Mouse (Mus musculus) urinary bladder, postnatal 14 days (tissue): ENCODE results near the gene Apbb2.
"Not testable (repeated sequence)": the region's sequence is repeated elsewhere in the genome, so short reads cannot be mapped to it uniquely, and the experiment has no call there.

Experiments
- DNase-seq: peaks from one replicate; pipeline ENCODE4 v3.0.0; 2021; ENCODE audit warnings: low spot score

Gene Apbb2

GRCm38 (mm10) chr5:66296116-66296515 lies 322.5 kb downstream of the Apbb2 start:
- no peak for DNase-seq

DNA sequence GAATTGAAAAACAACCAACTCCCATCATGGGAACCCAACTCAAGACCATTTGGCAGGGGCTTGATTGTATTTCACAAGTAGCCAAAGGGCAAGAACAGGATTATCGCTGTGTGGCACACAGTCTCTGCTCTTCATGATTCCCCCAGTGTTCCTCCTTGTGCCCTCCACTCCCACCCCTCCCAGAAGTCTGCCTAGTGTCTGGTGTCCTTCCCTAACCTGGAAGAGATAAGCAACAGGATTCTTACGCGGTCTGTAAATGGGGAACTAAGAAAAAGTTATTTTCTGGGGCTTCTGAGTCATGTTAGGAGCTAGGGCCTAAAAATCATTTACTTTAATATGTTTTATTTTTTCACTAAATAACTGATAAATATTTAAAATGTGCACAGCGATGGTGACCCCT lies 323.6 kb downstream of the Apbb2 start:
- no peak for DNase-seq

DNA sequence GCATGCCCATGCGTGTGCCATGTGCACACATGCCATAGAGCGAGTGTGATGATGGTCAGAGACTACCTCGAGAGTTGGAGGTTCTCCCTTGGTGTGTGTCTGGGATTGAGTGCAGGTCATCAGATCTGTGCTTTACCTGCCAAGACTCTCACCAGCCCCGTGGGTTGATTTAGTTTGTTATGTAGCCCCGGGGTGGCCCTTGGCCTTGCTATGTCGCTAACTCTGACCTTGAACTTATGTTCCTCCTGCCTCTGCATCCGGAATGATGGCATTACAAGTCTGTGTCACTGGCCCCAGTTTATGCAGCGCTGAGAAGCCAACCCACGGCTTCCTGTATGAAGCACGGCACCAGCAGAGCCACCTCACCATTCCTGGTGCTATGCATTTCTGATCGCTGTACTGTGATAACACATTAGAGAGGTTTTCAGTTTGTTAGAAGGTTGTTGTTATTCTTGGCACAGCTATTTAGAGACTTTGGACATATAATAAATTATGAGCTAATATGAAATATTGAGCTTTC lies 324.4 kb downstream of the Apbb2 start:
- DNase-seq: no peak

DNA sequence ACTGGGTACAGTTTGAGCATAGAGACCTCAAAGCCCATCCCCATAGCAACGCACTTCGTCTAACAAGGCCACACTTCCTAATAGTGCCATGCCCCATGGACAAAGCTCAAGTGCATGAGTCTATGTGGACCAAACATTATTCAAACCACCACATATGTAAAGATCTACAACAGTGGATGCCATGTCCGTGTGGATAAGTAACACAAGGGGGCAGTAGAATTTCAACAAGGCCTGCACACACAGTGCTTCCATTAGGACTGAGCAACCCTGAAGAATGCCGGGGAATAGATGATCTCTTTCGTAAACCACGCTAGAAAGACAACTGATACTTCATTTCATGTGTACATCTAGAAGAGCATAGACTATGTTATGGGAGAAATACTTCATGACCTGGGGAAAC lies 337.8 kb downstream of the Apbb2 start:
- DNase-seq: no peak

GRCm38 (mm10) chr5:66279650-66280049 lies 338.9 kb downstream of the Apbb2 start:
- DNase-seq: no peak

GRCm38 (mm10) chr5:66274417-66274816 lies 344.2 kb downstream of the Apbb2 start:
- no peak for DNase-seq

DNA sequence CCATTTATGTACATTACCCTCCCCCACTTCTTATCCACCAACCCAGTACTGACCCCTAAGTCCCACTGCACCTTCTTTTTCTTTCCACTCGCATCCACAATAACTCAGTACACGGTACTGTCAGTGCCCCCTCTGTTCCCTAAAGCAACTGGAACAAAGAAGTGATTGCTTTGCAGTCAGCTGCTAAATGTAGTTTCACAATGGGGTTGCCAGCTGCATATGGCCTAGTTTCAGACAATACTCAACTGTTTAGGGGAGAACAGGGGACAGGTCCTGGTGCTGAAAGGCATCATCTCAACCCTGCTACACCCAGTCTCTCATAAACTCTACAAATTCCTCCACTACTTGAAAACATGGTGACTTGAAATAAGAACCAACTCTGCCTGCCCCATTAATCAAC lies 347.4 kb downstream of the Apbb2 start:
- no peak for DNase-seq

DNA sequence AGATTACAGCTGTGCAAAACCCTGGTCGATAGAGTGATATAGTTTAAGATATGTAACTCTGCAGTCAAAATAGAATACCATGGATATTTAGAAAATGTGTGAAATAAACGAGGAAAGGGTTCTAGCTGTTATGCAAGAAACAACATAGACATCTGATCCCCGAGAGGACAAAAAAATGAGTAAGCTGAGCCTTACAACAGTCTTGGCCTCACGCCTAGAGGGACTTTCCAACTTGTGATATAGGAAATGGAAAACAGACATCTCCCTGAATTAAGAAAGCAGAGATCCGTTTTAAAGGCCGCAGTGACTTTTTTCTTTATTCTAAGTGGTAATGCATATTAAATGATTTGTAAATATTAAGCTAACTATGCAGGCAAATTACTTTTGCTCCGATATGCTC lies 349.0 kb downstream of the Apbb2 start:
- no peak for DNase-seq

GRCm38 (mm10) chr5:66263398-66263797 lies 355.2 kb downstream of the Apbb2 start:
- peak; percentile 44 for DNase-seq

- no peak for DNase-seq
Observed at GRCm38 (mm10) chr5:66262475-66262874, 356.1 kb downstream of the Apbb2 start.

GRCm38 (mm10) chr5:66259756-66260448 lies 358.7 kb downstream of the Apbb2 start, which contains the start of gene Nsun7:
TSS of gene Nsun7 (plus strand) at chr5:66259897.
- DNase-seq: peak; percentile 70

DNA sequence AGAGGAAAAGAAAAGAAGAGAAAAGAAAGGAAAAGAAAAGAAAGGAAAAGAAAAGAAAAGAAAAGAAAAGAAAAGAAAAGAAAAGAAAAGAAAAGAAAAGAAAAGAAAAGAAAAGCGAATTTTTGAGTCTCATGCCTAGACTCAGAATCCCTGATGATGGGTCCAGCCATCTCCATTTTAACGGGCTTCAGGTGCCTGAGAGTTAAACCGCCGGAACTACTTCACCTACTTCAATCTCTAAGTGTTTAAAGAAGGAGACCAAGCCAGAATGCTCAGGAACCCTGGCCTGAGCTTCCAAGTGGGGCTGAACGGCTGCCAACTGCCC lies 359.2 kb downstream of the Apbb2 start:
- not testable (repeated sequence) for DNase-seq

- DNase-seq: no peak
Observed at GRCm38 (mm10) chr5:66259000-66259399, 359.6 kb downstream of the Apbb2 start.

DNA sequence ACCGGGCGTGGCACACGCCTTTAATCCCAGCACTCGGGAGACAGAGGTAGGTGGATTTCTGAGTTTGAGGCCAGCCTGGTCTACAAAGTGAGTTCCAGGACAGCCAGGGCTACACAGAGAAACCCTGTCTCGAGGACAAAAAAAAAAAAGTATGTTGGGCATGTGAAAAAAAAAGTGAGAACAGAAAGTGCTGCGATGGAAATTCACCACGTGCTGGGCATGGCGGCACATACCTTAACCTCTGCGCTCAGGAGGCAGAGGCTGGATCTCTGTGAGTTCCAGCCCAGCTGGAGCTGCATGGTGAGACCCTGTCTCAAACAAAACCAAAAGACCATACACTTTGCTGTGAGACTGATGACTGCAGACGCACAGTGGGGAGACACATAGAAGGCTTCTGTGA lies 363.5 kb downstream of the Apbb2 start:
- no peak for DNase-seq

GRCm38 (mm10) chr5:66253219-66253618 lies 365.4 kb downstream of the Apbb2 start:
- no peak for DNase-seq
